Mouse (Mus musculus) cerebellum, postnatal 10 days (tissue): ENCODE results near the gene Klhl3.

ENCODE experiments used
- DNase-seq, 2 experiments: peaks; one replicate each; pipeline ENCODE4 v3.0.0; 2021; ENCODE audit warnings: mixed read lengths in 2 of 2

The Klhl3 gene

DNA sequence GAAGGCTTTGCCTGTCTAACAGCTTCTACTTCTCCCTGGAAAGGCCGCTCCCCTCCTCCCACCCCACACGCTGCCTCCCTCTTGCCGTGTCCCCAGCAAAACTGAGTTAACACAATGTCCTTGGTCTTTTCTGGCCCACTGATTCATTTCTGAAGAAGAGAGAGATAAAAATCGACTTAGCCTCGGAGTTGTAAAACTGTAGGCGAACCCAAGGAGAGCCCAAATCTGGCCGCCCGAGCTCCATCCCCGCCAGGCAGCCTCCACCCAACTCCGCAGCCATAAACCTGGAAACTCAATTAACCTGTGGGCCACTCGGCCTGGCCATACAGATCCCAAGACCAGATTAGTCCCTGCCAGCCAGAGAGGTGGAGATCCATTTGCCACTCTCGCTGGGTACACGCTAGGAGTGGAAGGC lies 47.3 kb downstream of the Klhl3 start:
- no peak for DNase-seq

DNA sequence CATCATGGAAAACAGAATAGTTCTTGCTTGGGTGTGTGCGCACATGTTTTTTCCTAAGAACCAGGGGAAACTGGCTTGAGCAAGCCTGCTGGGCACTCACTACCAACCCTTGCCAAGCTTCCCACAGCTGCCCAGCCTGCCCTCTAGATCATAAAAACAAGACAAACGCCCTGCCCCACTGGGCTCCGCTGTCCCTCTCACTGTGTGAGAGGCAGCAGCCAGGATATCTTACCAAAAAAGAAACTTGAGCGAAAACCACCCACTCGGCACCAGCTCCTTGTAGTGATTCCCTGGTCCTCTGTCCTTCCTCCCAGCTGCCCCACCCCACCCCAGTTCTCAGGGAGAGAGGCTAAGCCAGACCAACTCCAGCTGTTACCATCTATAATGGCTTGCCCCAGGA lies 48.1 kb downstream of the Klhl3 start:
- no peak for DNase-seq

DNA sequence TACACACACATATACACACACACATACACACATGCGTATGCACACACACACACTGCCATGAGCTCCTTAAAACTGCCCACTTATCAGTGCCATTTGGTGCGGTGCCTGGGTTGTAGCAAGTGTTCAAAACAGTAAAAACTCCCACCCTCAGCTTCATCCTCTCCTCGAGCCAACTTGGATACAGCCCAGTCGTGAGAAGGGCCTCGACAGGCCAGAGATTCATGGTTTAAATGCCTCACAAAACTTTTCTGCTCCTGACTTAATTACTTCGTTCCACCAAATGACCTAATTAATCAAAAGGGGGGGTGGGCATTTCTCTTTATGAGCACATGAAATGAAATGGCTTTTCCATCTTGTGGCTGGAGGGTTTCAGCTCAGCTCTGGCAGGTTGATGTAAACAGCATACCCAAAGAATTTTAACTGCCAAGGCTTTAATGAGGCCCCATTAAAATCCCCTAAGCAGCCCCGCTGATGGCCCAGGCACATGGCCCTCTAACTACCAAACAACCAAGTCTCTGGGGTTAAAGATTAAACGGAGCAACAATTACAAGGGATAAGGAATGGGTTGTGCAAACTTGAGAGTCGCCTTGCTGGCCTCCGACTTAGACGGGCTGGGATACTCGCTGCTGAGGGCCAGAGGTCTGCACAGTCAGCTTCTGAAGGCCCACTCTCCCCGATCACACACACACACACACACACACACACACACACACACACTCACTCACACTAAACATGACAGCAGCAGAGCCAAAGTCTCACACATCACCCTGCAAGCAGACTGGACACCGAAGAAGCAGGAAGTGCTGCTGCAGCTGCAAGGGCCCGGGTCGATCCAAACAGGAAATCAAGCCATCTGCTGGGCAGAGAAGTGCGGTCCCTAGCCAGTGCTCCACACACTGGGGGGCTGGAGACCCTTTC lies 55.2 kb downstream of the Klhl3 start:
- peak in 1 of 2 experiments; percentile 56 for DNase-seq

- peak; percentile 28 to 59 for DNase-seq
These were observed 56.8 kb downstream of the Klhl3 start for GRCm38 (mm10) chr13:58056618-58057017.

- no peak for DNase-seq
These were observed 59.8 kb downstream of the Klhl3 start for GRCm38 (mm10) chr13:58053628-58054027.

- peak; percentile 54 to 58 for DNase-seq
These were observed 61.7 kb downstream of the Klhl3 start for GRCm38 (mm10) chr13:58051654-58052053.

DNA sequence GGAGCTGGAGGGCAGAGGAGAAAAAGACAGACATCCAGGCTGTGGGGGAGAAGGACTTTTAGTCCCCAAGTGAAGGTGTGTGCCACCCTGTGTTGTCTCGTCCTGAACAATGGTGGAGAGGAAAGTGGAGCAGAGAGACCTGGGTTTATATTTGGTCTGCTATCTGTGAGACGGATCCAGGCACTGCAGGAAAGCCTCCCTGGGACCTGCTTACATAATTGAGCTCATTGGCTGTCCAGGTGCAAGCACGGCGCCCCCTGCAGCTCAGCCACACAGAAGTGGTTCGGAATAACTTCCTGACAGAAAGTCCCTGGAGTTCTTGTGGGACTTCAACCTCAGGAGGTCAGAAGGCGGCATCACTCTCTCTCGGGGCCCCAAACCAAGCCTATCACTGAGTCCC lies 62.1 kb downstream of the Klhl3 start:
- DNase-seq = peak in 1 of 2 experiments; percentile 34

GRCm38 (mm10) chr13:58049121-58049520 lies 64.3 kb downstream of the Klhl3 start:
- DNase-seq = no peak

GRCm38 (mm10) chr13:58048076-58048475 lies 65.3 kb downstream of the Klhl3 start:
- DNase-seq = no peak

GRCm38 (mm10) chr13:58046178-58046577 lies 67.2 kb downstream of the Klhl3 start:
- no peak for DNase-seq

GRCm38 (mm10) chr13:58045278-58045677 lies 68.1 kb downstream of the Klhl3 start:
- DNase-seq = peak in 1 of 2 experiments; percentile 37

DNA sequence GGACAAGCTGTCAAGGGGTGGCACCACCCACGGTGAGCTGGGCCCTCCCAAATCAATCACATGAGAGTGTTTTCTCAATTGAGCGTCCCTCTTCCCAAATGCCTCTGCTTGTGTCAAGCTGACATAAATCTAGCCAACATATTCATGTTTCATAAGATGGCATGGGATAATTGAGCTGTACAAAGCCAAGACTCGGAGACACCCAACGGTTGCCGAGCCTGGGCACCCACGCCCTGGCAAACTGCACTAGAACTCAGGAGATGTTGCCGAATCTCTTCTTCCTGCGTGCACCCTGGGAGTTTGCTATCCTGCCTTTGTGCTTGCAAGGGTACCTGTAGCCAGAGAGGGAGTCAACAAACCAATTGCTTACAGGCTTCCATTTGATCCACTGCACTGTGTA lies 70.1 kb downstream of the Klhl3 start:
- DNase-seq = no peak

GRCm38 (mm10) chr13:58040112-58040511 lies 73.3 kb downstream of the Klhl3 start:
- DNase-seq = no peak

DNA sequence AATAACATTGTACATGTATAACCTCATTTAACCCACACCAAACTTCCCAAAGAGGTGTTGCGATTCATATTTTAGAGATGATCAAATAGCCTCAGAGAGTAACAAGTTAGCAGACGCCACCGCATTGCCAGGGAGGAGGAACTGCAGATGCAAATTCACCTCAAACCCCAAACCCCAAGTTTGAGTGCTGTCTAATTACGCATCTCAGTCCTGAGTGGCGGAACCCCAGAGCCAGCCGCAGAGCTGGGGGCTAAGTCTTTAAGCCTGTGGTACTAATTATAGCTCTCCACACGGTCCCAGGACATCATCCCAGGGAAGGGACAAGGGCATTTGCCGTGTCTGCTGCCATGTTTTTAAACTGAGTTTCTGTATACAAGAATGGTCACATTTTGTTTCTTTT lies 75.9 kb downstream of the Klhl3 start:
- no peak for DNase-seq

DNA sequence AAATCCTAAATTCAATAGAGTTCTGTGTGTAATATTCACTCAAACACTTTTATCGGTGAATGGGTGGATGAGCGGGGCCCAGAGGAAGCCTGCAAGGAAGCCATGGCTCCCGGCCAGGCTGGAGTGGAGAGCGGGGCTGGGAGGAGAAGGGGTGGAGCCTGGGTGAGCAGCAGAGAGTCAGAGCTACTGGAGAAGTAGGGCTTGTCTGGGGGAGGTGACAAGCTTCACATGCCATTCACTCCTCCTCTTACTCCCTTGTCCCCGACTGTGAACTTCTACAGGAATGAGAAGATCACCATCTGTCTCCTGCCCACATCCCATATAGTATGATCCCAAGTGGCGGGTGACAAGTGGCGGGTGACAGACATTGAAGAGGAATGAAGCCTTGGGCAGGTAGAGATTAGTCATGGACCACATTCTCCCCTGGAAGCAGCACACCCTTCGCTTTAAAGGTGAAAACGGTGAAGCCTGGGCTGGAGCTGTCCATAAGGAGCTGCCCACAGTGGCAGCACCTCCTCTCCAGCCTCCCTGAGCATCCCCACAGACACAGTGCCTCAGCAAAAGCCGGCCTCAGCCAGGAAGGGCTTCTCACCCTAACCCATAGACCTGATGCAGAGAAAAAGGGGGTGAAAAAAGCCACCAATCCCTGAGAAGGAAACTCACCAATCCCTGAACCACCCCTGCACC lies 77.8 kb downstream of the Klhl3 start:
- DNase-seq = peak; percentile 90 to 91

DNA sequence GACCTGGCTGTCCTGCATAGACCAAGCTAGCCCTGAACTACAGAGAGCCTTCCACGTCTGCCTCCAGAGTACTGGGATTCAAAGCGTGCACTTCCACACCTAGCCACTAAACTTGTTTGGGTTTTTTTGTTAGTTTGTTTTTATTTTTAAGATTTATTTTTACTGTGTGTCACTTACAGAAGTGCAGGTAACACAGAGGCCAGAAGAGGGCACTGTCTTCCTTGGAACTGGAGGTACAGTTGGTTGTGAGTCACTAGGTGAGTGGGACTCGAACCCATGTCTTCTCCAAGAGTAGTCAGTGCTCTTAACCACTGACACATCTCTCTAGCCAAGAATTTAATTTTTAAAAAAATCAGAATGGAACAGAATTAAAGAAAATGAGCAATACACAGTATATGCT lies 78.4 kb downstream of the Klhl3 start:
- DNase-seq = no peak

- no peak for DNase-seq
These were observed 78.9 kb downstream of the Klhl3 start for GRCm38 (mm10) chr13:58034507-58034906.

GRCm38 (mm10) chr13:58031755-58032154 lies 81.6 kb downstream of the Klhl3 start:
- peak; percentile 84 to 87 for DNase-seq

GRCm38 (mm10) chr13:58027115-58027514 lies 86.3 kb downstream of the Klhl3 start:
- no peak for DNase-seq

DNA sequence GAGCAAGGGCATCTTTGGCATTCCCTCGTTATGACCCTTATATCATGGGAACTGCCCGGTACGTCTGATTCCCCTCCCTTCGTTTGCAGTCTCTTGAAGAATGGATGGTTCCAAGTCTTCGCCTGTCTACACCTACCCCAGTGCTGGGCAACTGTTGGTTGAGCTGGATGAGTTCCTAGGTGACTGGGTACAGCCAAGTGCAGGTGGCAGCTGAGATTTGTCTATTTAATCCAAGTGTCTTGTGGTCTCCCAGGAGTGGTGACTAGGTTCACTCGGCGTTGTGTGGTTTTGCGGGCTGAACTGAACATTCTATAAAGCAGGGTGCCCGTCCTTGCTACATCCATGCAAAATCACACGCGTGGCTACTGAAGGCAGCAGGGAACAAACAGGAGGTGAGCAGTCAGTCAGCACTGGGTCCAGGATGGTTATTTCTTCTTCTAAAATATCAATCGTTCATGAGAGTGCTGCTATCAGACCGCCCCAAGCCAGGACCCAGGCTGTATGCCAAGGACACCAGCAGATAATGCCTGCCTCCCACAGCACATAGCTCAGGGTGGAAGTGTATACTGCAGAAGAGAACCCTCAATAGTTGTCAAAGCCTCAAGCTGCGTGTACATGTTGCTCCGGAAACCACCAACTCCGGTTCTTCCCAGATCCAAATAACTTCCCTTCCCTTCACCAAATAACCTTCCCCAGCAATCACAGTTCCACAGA lies 87.5 kb downstream of the Klhl3 start:
- peak; percentile 53 to 55 for DNase-seq

GRCm38 (mm10) chr13:58023726-58024453 lies 89.5 kb downstream of the Klhl3 start:
- peak; percentile 99 for DNase-seq

DNA sequence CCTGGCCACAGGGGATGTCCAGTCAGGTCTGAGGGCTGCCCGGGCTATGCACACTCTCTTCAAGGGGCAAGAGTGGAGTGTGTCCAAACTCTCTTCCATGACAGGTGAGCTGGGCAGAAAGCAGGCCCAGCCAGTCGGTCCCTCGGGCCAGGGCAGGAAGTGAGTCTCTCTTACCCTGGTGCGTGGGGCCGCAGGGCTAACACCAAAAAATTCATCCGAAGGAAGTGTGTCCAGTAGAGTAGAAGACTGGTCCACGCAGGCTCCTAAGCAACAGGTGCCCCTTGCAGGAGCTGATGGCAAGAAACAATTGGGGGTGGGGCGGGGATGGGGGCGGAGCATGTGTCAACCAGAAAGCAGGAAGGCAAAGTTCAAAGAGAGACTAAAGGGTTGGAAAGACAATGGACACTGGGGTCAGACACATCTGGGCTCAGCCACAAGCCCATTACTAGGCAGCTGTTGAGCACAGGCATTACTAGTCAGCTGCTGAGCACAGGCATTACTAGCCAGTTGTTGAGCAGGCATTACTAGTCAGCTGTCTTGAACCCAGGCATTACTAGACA lies 90.3 kb downstream of the Klhl3 start:
- peak; percentile 18 to 34 for DNase-seq
